Mouse (Mus musculus): ENCODE data around the gene Ncoa1. TPM values are rescaled to one million over a fixed set of nuclear protein-coding genes. Genes with fewer than 3 reads are reported as not detected.

Gene Ncoa1
- polyA plus RNA-seq, 1 experiment from 2014 or later, result 10.4 TPM

DNA sequence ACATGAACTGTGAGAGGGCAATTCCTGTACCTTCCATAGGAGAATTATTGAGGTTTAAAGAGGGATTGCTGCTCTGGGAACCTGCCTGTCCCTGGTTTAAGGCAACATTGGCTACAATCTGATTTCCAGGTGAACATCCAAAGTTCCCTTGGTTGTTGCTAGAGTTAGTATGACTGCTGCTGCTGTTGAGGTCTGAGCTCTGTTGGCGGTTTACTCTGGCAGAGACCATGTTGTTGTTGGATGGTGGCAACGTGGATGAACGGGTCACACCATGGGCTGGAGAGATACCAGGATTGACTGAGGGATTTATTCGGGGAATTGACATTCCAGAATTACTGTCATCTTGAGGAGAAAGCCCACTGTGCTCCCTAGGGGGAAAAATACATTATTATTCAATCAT is 181.1 kb downstream of the Ncoa1 start:
- no peak for ATAC-seq (ENCODE audit: insufficient number of reproducible peaks, insufficient read depth, low FRiP score, low read depth)
- Histone ChIP-seq H3K9me3 (ENCODE audit: control insufficient read depth, low read depth, low read length) (no peaks in the 10 kb centered on the region), H3K4me1 (ENCODE audit: control insufficient read depth, insufficient read depth, low read length) (no peaks in the 10 kb centered on the region), H3K9ac (replicated peaks; ENCODE audit: low read depth, low read length) (no peak overlapping the region), H3K36me3 (ENCODE audit: control insufficient read depth, insufficient read depth, low read length) (peaks cover 5% of the 10 kb centered on the region; the same call in 1 of the 2 replicates), H3K27ac (ENCODE audit: low read length) (no peak overlapping the region), H3K4me3 (ENCODE audit: low read depth, low read length) (no peak overlapping the region), H3K27me3 (ENCODE audit: control insufficient read depth, insufficient read depth, low read length) (no peaks in the 10 kb centered on the region), H3K4me2 (replicated peaks; ENCODE audit: low read depth, low read length) (no peak overlapping the region)
- WGBS, result 93% methylated on average over 4 of the region's 4 CpGs

DNA sequence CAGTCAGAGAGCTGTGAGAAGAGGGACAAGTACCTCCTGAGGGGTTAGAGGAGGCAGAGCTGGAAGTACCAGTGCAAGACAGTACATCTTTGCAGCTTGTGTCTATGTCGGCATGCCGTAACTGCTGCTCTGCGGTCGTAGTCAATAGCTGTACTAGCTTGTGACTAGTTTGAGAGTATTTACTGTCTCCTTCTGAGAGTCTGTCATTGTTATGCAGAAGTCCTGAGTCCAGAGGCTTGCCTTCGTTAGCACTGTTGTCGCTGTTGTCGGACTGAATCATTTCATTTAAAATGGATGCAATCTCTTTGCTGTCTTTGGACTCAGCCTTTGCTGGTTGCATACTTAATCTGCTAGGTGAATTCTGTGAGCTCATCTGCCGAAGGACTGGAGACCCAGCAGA is 181.7 kb downstream of the Ncoa1 start:
- WGBS, result 86% methylated on average over 8 of the region's 8 CpGs
- Histone ChIP-seq H3K4me3 (ENCODE audit: low read depth, low read length) (no peak overlapping the region), H3K27me3 (ENCODE audit: control insufficient read depth, insufficient read depth, low read length) (no peaks in the 10 kb centered on the region), H3K4me2 (replicated peaks; ENCODE audit: low read depth, low read length) (no peak overlapping the region), H3K36me3 (ENCODE audit: control insufficient read depth, insufficient read depth, low read length) (peaks cover 5% of the 10 kb centered on the region; the same call in 1 of the 2 replicates), H3K9ac (replicated peaks; ENCODE audit: low read depth, low read length) (no peak overlapping the region), H3K4me1 (ENCODE audit: control insufficient read depth, insufficient read depth, low read length) (no peaks in the 10 kb centered on the region), H3K9me3 (ENCODE audit: control insufficient read depth, low read depth, low read length) (no peaks in the 10 kb centered on the region), H3K27ac (ENCODE audit: low read length) (no peak overlapping the region)
- ATAC-seq (ENCODE audit: insufficient number of reproducible peaks, insufficient read depth, low FRiP score, low read depth), result no peak

DNA sequence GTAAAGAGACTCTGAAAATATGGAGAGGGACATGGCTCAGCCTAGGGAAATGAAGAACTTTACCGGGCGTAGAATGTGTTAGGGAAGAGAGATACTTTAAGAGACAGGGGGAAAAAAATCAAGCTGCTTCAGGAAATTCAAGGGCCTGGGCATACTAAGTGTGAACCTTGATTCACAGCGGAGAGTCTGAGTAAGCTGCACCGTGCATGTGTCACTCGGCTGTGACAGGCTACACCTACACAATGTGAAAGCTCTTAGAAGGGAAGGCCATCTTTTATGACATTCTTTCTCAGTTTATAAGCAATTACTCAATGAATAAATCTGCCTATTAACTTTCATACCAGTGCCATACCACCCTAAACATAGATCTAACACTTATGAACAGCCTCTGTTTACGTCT is 183.2 kb downstream of the Ncoa1 start:
- H3K27ac ChIP-seq (ENCODE audit: low read length), result no peak overlapping the region
- 90% methylated on average over 6 of the region's 6 CpGs for WGBS
- no peak overlapping the region for H3K4me3 ChIP-seq (ENCODE audit: low read depth, low read length)
- no peak overlapping the region for H3K9ac ChIP-seq (replicated peaks; ENCODE audit: low read depth, low read length)
- H3K36me3 ChIP-seq (ENCODE audit: control insufficient read depth, insufficient read depth, low read length), result peaks cover 5% of the 10 kb centered on the region; the same call in 1 of the 2 replicates
- no peaks in the 10 kb centered on the region for H3K9me3 ChIP-seq (ENCODE audit: control insufficient read depth, low read depth, low read length)
- ATAC-seq (ENCODE audit: insufficient number of reproducible peaks, insufficient read depth, low FRiP score, low read depth), result no peak
- H3K27me3 ChIP-seq (ENCODE audit: control insufficient read depth, insufficient read depth, low read length), result no peaks in the 10 kb centered on the region
- no peaks in the 10 kb centered on the region for H3K4me1 ChIP-seq (ENCODE audit: control insufficient read depth, insufficient read depth, low read length)
- H3K4me2 ChIP-seq (replicated peaks; ENCODE audit: low read depth, low read length), result no peak overlapping the region

DNA sequence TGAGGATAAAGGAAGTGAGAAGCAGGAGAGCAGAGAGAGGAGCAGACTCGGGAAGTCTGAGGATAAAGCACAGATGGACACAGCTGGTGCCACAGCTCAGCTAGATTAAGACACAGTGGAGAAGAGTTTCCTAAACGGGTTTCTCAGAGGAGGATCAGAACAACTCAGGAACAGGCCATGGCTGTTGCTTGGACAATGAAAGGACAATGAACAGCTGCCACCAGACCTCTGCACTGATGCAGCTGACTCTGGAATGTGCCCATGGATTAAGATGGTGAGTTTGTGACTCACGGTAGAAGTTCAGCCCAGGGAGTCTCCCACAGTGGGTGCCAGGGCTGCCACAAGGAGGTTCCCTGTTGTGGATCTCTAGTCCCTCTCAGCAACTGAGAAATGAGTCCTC is 191.8 kb downstream of the Ncoa1 start:
- Histone ChIP-seq H3K4me2 (replicated peaks; ENCODE audit: low read depth, low read length) (no peak overlapping the region), H3K36me3 (ENCODE audit: control insufficient read depth, insufficient read depth, low read length) (no peaks in the 10 kb centered on the region), H3K9ac (replicated peaks; ENCODE audit: low read depth, low read length) (no peak overlapping the region), H3K9me3 (ENCODE audit: control insufficient read depth, low read depth, low read length) (no peaks in the 10 kb centered on the region), H3K4me3 (ENCODE audit: low read depth, low read length) (no peak overlapping the region), H3K27ac (ENCODE audit: low read length) (peak overlapping the region; percentile 79), H3K27me3 (ENCODE audit: control insufficient read depth, insufficient read depth, low read length) (no peaks in the 10 kb centered on the region), H3K4me1 (ENCODE audit: control insufficient read depth, insufficient read depth, low read length) (0 out of 2 replicates have a peak, but pooled peaks cover 5% of the 10 kb centered on the region)
- WGBS, result 23% methylated on average over 3 of the region's 3 CpGs
- no peak; the same call in 1 of the 2 replicates for ATAC-seq (ENCODE audit: insufficient number of reproducible peaks, insufficient read depth, low FRiP score, low read depth)

DNA sequence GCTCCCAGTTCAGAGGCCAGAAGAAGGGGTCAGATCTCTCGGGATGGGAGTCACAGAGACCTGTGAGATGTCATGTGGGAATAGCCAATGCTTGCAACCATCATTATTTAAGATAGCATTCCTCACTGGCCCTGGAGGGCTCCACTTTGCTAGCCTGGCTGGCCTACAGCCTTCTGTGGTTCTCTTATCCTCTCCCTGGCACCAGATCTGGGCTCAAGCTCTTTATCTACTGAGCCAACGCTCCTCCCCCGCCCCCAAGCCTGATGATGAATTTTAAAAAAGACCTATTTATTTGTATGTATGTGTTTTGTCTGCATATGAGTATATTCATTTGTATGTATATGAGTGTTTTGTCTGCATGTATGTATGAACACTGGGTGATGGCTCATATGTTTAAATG is 197.1 kb downstream of the Ncoa1 start:
- Histone ChIP-seq H3K4me3 (ENCODE audit: low read depth, low read length) (no peak overlapping the region), H3K9me3 (ENCODE audit: control insufficient read depth, low read depth, low read length) (no peaks in the 10 kb centered on the region), H3K27ac (ENCODE audit: low read length) (no peak overlapping the region), H3K4me2 (replicated peaks; ENCODE audit: low read depth, low read length) (no peak overlapping the region), H3K36me3 (ENCODE audit: control insufficient read depth, insufficient read depth, low read length) (no peaks in the 10 kb centered on the region), H3K9ac (replicated peaks; ENCODE audit: low read depth, low read length) (no peak overlapping the region), H3K4me1 (ENCODE audit: control insufficient read depth, insufficient read depth, low read length) (no peaks in the 10 kb centered on the region), H3K27me3 (ENCODE audit: control insufficient read depth, insufficient read depth, low read length) (no peaks in the 10 kb centered on the region)
- no peak for ATAC-seq (ENCODE audit: insufficient number of reproducible peaks, insufficient read depth, low FRiP score, low read depth)
- WGBS, result 85% methylated on average over 3 of the region's 3 CpGs

DNA sequence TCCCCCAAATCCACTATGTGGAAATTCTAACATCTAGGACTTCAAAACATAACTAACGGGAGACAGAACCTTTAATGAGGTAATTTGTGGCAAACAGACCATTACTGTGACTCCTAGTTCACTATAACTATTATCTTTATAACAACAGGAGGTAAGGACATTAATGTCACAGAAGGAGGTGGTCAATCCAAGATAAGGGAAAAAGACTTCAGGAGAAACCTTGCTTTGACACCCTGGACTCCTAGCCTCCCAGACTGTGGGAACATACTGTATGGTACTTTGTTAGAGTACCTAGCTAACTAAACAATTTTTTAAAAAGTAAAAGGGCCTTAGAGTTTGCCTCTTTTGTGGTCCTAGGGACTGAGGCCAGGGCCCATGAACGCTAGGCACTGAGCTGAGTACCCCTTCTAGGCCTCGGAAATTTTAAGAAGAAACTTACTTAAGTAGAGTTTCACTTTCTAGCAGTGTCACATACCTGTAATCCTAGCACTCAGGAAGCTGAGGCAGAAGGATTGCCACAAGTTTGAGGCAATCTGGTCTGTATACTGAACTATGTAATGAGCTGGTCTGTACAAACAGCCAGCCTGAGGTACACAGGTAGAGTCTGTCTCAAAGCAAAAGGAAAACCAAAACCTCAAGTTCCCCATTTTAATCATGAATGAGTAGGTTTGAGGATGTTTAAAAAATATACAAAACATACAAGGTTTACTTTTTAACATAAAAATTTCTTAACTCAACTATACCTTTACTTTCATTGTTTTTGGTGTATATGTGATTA is 197.8 kb downstream of the Ncoa1 start:
- 83% methylated on average over 3 of the region's 3 CpGs for WGBS
- no peak for ATAC-seq (ENCODE audit: insufficient number of reproducible peaks, insufficient read depth, low FRiP score, low read depth)
- no peaks in the 10 kb centered on the region for H3K9me3 ChIP-seq (ENCODE audit: control insufficient read depth, low read depth, low read length)
- H3K4me2 ChIP-seq (replicated peaks; ENCODE audit: low read depth, low read length), result no peak overlapping the region
- H3K27ac ChIP-seq (ENCODE audit: low read length), result no peak overlapping the region
- H3K27me3 ChIP-seq (ENCODE audit: control insufficient read depth, insufficient read depth, low read length), result no peaks in the 10 kb centered on the region
- H3K4me3 ChIP-seq (ENCODE audit: low read depth, low read length), result no peak overlapping the region
- no peak overlapping the region for H3K9ac ChIP-seq (replicated peaks; ENCODE audit: low read depth, low read length)
- peaks cover 4% of the 10 kb centered on the region; the same call in 1 of the 2 replicates for H3K36me3 ChIP-seq (ENCODE audit: control insufficient read depth, insufficient read depth, low read length)
- no peaks in the 10 kb centered on the region for H3K4me1 ChIP-seq (ENCODE audit: control insufficient read depth, insufficient read depth, low read length)

DNA sequence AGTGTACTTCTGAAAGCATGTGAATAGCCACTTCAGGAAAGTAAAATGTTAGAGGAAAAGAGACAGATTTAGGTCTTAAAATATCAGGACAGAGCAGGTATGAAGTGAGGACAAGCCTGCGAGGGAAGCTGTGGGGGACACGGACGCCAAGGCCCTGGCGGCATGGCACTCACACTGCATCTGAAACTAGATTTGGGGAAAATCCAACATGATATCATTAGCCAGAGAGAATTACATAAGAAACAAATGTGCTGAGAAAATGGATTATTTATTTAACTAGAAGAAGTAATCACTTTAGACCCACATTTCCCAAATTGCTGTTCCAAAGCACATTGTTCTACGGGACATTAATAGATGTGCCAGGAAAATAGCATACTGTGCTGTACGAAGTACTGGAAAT is 205.9 kb downstream of the Ncoa1 start:
- peaks cover 24% of the 10 kb centered on the region for H3K36me3 ChIP-seq (ENCODE audit: control insufficient read depth, insufficient read depth, low read length)

DNA sequence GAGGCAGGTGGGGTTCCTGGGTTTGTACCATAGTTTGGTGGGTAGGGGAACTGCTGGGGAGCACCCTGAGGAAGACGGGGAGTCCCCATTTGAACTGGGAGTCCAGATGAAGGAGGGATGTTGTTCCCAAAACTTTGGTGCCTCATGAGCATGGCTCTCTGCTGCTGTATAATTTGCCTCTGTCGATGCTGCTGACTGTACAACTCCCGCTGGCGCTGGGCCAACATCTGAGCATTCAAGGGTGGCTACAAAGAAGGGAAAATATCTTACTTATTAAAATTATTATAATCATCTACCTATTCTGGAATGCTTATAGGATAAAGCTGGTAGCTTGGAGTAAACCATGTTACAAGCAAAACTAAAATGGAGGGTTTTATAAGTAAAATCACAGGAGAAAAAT is 209.2 kb downstream of the Ncoa1 start:
- Histone ChIP-seq H3K36me3 (ENCODE audit: control insufficient read depth, insufficient read depth, low read length) (peaks cover 17% of the 10 kb centered on the region), H3K4me3 (ENCODE audit: low read depth, low read length) (no peak overlapping the region), H3K4me1 (ENCODE audit: control insufficient read depth, insufficient read depth, low read length) (no peaks in the 10 kb centered on the region), H3K9me3 (ENCODE audit: control insufficient read depth, low read depth, low read length) (peaks cover 5% of the 10 kb centered on the region; the same call in 1 of the 2 replicates), H3K27ac (ENCODE audit: low read length) (no peak overlapping the region), H3K27me3 (ENCODE audit: control insufficient read depth, insufficient read depth, low read length) (no peaks in the 10 kb centered on the region), H3K4me2 (replicated peaks; ENCODE audit: low read depth, low read length) (no peak overlapping the region), H3K9ac (replicated peaks; ENCODE audit: low read depth, low read length) (no peak overlapping the region)
- 95% methylated on average over 4 of the region's 4 CpGs for WGBS
- ATAC-seq (ENCODE audit: insufficient number of reproducible peaks, insufficient read depth, low FRiP score, low read depth), result no peak

More for the DNA sequence above, 205.9 kb downstream of the Ncoa1 start:
- peaks cover 5% of the 10 kb centered on the region; the same call in 1 of the 2 replicates for H3K9me3 ChIP-seq (ENCODE audit: control insufficient read depth, low read depth, low read length)
- H3K9ac ChIP-seq (replicated peaks; ENCODE audit: low read depth, low read length), result no peak overlapping the region
- H3K4me1 ChIP-seq (ENCODE audit: control insufficient read depth, insufficient read depth, low read length), result no peaks in the 10 kb centered on the region
- no peak overlapping the region for H3K4me2 ChIP-seq (replicated peaks; ENCODE audit: low read depth, low read length)
- H3K27ac ChIP-seq (ENCODE audit: low read length), result no peak overlapping the region
- no peak for ATAC-seq (ENCODE audit: insufficient number of reproducible peaks, insufficient read depth, low FRiP score, low read depth)
- no peaks in the 10 kb centered on the region for H3K27me3 ChIP-seq (ENCODE audit: control insufficient read depth, insufficient read depth, low read length)
- 89% methylated on average over 6 of the region's 6 CpGs for WGBS
- no peak overlapping the region for H3K4me3 ChIP-seq (ENCODE audit: low read depth, low read length)
